Mouse (Mus musculus) olfactory bulb, adult 2 months (tissue): ENCODE measurements around the gene Mdc1.

Experiments
- CTCF ChIP-seq: fragments of 200-500 bp; IDR thresholded peaks from 2 replicates; pipeline ENCODE4 v1.5.1; 2012; ENCODE audit warnings: low read depth, mild to moderate bottlenecking, low read length, moderate library complexity; ENCODE audit not compliant: insufficient read depth
- POLR2A ChIP-seq: fragments of 200-500 bp; IDR thresholded peaks from 2 replicates; pipeline ENCODE4 v1.6.1; 2012; ENCODE audit warnings: mild to moderate bottlenecking, low read depth, low read length, moderate library complexity; ENCODE audit not compliant: insufficient read depth

DNA sequence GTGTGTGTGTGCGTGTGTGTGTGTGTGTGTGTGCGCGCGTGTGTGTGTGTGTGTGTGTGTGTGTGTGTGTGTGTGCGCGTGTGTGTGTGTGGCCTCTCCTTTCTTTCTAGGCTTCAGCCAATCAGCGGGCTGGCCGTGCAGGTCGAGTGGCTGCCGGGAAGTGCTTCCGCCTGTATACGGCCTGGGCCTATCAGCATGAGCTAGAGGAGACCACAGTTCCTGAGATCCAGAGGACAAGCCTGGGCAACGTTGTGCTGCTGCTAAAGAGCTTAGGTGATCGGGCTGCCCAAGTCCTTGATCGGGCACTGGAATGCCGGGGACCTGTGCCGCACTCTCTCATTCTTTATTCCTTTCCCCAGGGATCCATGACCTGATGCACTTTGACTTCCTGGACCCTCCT is 46.4 kb downstream of the Mdc1 start:
- TF ChIP-seq CTCF (no peak), POLR2A (no peak)
